Mouse (Mus musculus) limb, embryonic 12.5 days (tissue): Measurements from ENCODE around the gene Lhx2. TPM values are rescaled to one million over a fixed set of nuclear protein-coding genes. Genes with fewer than 3 reads are reported as not detected.

Source experiments
- ATAC-seq: fragments of 200-750 bp; cut with Nextera tagmentation; 2 replicates; pipeline ENCODE4 v1.8.0; 2017; ENCODE audit warnings: low read depth, moderate TSS enrichment; ENCODE audit not compliant: insufficient number of reproducible peaks, insufficient read depth, low FRiP score, low TSS enrichment
- H3K27ac ChIP-seq: fragments of 300-500 bp; sonication (generic); 2 replicates; pipeline ENCODE4 v1.5.1; 2016; ENCODE audit warnings: mild to moderate bottlenecking, moderate library complexity
- H3K27me3 ChIP-seq: fragments of 300-500 bp; sonication (generic); 2 replicates; pipeline ENCODE4 v1.6.1; 2016; ENCODE audit warnings: mild to moderate bottlenecking, moderate library complexity
- H3K36me3 ChIP-seq: fragments of 300-500 bp; sonication (generic); 2 replicates; pipeline ENCODE4 v1.6.1; 2016; ENCODE audit warnings: mild to moderate bottlenecking, moderate library complexity
- H3K4me1 ChIP-seq: fragments of 300-500 bp; sonication (generic); replicated peaks from 2 replicates; pipeline ENCODE4 v1.6.1; 2016
- H3K4me2 ChIP-seq: fragments of 300-500 bp; sonication (generic); 2 replicates; pipeline ENCODE4 v1.6.1; 2016; ENCODE audit warnings: mild to moderate bottlenecking, moderate library complexity
- H3K4me3 ChIP-seq: fragments of 300-500 bp; sonication (generic); replicated peaks from 2 replicates; pipeline ENCODE4 v1.5.1; 2016; ENCODE audit warnings: mild to moderate bottlenecking
- H3K9ac ChIP-seq: fragments of 300-500 bp; sonication (generic); replicated peaks from 2 replicates; pipeline ENCODE4 v1.6.1; 2016; ENCODE audit warnings: mild to moderate bottlenecking, moderate library complexity
- H3K9me3 ChIP-seq: fragments of 300-500 bp; sonication (generic); 2 replicates; pipeline ENCODE4 v1.6.1; 2016; ENCODE audit warnings: mild to moderate bottlenecking, moderate library complexity
- WGBS: fragments of 180-500 bp; shearing (Covaris S2); methylation state at CpG from one replicate; pipeline ENCODE4 v1.1.7; 2016; 5-methylcytosine and 5-hydroxymethylcytosine counted together
- polyA plus RNA-seq: library from polyadenylated mRNA; unstranded; fragments of >200 nt; fragmentation: Nextera tagmentation; extraction: Ambion mirVana; gene quantifications from 2 replicates; pipeline ENCODE4 v1.2.1, GENCODE M21; 2016

Gene Lhx2
- polyA plus RNA-seq: 36.9 and 42.7 TPM in 2 replicates

DNA sequence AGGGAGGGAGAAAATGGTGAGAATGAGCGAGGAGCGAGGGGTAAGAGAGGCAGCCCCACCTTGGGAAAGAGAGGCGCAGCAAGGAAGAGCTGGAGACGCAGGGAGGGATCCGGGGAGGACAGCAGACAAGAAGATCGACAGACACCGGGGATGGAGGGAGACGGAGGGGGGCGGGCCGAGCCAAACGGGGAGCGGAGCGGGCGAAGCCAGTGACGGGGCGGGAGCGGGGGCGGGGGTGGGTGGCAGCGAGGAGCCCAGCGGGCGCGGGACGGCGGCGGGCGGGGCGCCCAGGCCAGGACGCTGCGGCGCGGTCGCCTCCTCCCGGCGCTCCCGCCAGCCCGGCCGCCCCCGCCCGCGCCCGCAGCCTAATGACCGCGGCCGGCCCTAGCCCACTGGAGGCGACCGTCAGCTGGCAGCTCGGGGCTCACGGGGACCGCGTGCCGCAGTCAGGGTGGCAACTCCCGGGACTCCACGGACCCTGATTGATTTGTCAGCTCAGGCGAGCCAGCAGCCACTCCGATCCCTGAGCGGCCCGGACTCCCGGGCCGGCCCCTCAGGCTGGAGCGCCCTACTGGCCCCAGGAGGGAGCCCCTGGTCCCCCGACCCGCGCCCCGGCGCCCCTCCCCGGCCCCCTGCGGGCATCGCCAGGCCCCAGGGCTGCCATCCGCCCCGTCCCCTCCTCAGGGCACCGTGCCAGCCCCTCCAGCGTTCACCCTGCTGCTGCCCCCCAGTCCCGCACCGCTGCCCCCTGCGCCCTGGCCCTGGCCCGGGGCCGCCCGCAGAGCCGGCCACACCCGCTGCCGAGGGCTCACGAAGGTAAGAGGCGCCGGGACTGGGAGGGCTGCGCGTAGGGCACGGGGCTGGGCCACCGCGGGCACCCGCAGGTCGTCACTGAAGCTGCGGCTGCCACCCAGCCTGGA, at the start of gene Lhx2:
Lhx2 (plus strand) TSS at position 292 of the 920 bp plus-strand sequence.
- H3K4me1 ChIP-seq: peaks cover 23% of the 10 kb centered on the region
- H3K36me3 ChIP-seq: no peaks in the 10 kb centered on the region
- H3K9me3 ChIP-seq: no peaks in the 10 kb centered on the region
- H3K27ac ChIP-seq: no peak within 1 kb of the TSS
- under 1% methylated on average over 60 of the region's 92 CpGs for WGBS
- H3K9ac ChIP-seq: peak within 1 kb of the TSS; percentile 75
- ATAC-seq: no peak; the same call in 1 of the 2 replicates
- peak within 1 kb of the TSS; percentile 99 for H3K4me2 ChIP-seq
- H3K4me3 ChIP-seq: peak within 1 kb of the TSS; percentile 57
- H3K27me3 ChIP-seq: peaks cover 85% of the 10 kb centered on the region

DNA sequence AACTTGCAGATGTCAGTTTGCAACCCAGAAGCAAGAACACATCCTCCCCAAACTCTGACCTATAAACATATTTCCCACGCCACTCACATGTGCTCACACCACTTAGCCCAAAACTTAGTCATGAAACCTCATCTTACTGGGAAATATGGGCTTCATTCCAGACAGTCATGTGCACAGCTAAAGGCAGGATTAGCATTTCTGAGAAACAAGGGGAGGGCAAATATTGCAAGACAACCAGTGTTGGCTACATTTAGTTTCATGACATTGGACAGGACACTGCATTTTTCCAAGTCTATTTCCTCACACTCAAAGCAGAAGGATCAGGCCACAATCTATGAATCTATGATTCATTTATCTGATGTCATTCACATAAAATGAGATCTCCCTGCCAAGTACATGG, 47.6 kb upstream of the Lhx2 start:
- H3K9me3 ChIP-seq: no peaks in the 10 kb centered on the region
- no peak overlapping the region for H3K4me2 ChIP-seq
- 86% methylated on average over 1 of the region's 1 CpGs for WGBS
- no peak for ATAC-seq
- peaks cover 7% of the 10 kb centered on the region for H3K4me1 ChIP-seq
- H3K27me3 ChIP-seq: no peaks in the 10 kb centered on the region
- H3K4me3 ChIP-seq: no peak overlapping the region
- no peak overlapping the region for H3K9ac ChIP-seq
- no peaks in the 10 kb centered on the region for H3K36me3 ChIP-seq
- H3K27ac ChIP-seq: no peak overlapping the region

DNA sequence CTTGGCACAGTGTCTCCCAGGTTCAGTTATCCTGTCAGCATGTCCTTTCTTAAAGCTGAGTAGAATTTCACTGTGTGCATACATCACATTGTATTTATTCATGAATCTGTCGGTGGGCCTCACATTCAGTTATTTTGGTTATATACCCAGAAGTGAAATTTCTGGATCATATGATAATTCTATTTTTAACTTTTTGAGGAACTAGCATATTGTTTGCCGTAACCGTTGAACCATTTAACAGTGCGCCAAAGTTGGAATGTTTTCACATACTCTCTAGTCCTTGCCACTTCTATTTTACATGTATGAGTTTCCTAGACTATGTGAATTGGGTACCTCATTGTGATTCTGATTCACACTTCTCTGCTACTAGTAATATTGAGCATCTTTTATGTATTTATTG, 43.1 kb upstream of the Lhx2 start:
- H3K4me3 ChIP-seq: no peak overlapping the region
- 92% methylated on average over 4 of the region's 4 CpGs for WGBS
- H3K36me3 ChIP-seq: no peaks in the 10 kb centered on the region
- no peak overlapping the region for H3K27ac ChIP-seq
- ATAC-seq: no peak
- H3K4me1 ChIP-seq: no peaks in the 10 kb centered on the region
- no peaks in the 10 kb centered on the region for H3K9me3 ChIP-seq
- no peak overlapping the region for H3K9ac ChIP-seq
- no peaks in the 10 kb centered on the region for H3K27me3 ChIP-seq
- H3K4me2 ChIP-seq: no peak overlapping the region

DNA sequence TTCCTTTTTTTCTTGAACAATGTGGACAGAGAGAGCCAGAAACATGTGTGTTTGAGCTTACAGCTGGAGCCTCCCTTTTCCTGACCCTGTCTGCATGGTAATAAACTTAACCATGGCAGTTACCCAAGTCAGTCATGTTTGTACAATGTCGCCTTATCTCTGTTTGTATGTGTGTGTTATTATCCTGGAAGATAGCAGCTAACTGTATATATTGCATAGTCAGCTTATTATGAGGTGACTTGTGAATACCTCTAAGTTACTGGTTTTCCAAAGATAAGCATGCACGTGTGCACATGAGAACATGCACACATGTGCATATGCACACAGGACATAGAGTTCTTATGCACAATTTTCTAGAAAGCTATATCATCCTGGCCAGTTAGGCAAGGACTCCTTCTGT, 38.1 kb upstream of the Lhx2 start:
- H3K4me3 ChIP-seq: no peak overlapping the region
- 78% methylated on average over 2 of the region's 2 CpGs for WGBS
- no peaks in the 10 kb centered on the region for H3K36me3 ChIP-seq
- H3K27me3 ChIP-seq: no peaks in the 10 kb centered on the region
- H3K27ac ChIP-seq: no peak overlapping the region
- H3K9me3 ChIP-seq: no peaks in the 10 kb centered on the region
- H3K4me2 ChIP-seq: no peak overlapping the region
- H3K4me1 ChIP-seq: 0 out of 2 replicates have a peak, but pooled peaks cover 5% of the 10 kb centered on the region
- H3K9ac ChIP-seq: no peak overlapping the region
- no peak for ATAC-seq

DNA sequence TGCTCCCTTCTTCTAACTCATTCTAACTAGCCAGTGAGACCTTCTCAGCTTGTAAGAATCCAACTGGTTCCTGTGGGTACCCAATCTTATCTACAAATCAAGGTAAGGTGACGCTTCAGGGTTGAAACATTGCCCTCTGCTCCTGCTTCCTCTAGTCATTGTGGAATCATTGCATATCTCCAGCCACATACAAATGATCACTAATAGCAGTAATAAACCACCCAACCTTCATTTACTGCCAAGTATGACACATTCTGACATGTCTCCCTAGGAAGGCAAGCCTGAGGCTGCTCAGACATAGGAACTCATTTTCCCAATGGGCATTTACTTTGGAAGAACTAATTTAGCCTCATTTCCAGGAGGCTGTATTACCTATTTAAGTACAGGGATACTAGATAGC, 33.9 kb upstream of the Lhx2 start:
- Histone ChIP-seq H3K27ac (no peak overlapping the region), H3K9me3 (no peaks in the 10 kb centered on the region), H3K4me1 (0 out of 2 replicates have a peak, but pooled peaks cover 5% of the 10 kb centered on the region), H3K4me2 (no peak overlapping the region), H3K4me3 (no peak overlapping the region), H3K27me3 (no peaks in the 10 kb centered on the region), H3K9ac (no peak overlapping the region), H3K36me3 (no peaks in the 10 kb centered on the region)
- WGBS: 100% methylated on average over 1 of the region's 1 CpGs
- ATAC-seq: no peak

DNA sequence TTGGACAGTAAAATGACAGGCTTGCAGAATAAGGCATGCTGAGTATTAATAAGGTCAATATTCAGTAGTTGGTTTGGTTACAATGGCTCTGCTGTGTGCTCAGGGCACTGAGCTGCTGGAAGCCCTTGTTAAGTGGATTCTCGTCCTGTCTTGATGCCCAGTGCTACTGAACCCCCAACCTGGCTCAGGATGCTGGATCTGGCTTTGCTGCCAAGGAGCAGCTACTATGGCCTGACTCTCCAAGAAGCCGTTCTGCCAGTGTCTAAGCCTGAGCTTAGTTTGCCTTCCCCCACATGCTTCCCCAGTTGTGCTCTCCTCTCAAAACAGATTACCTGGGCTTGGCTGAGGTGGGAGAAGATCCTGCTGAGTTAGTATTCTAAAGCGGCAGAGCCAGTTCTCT, 26.2 kb upstream of the Lhx2 start:
- Histone ChIP-seq H3K9me3 (no peaks in the 10 kb centered on the region), H3K9ac (no peak overlapping the region), H3K27ac (no peak overlapping the region)

DNA sequence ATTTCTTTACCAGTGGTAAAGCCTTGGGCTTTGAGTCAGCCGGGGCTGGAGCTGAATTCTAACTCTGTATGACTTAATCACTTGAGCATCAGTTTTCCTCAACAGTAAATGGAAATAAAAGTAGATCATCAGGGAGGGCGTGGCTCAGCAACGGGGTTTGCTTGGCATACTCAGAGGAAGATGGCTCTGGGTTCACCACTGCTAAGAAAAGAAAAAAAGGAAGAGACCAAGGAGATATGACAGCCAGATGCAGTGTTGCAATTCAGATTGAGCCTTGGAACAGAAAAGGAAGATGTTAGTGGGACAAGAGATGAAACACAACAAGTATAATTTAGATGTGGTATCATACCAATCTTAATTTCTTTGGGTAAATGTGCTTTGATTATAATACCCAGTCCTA, 25.7 kb upstream of the Lhx2 start:
- Histone ChIP-seq H3K4me2 (no peak overlapping the region), H3K27me3 (no peaks in the 10 kb centered on the region), H3K9ac (no peak overlapping the region), H3K4me1 (no peaks in the 10 kb centered on the region), H3K27ac (no peak overlapping the region), H3K4me3 (no peak overlapping the region), H3K9me3 (no peaks in the 10 kb centered on the region), H3K36me3 (no peaks in the 10 kb centered on the region)
- 59% methylated on average over 3 of the region's 3 CpGs for WGBS
- ATAC-seq: no peak

More for the DNA sequence above, 26.2 kb upstream of the Lhx2 start:
- 48% methylated on average over 3 of the region's 3 CpGs for WGBS
- no peaks in the 10 kb centered on the region for H3K4me1 ChIP-seq
- H3K36me3 ChIP-seq: no peaks in the 10 kb centered on the region
- no peak overlapping the region for H3K4me2 ChIP-seq
- H3K4me3 ChIP-seq: no peak overlapping the region
- ATAC-seq: no peak
- no peaks in the 10 kb centered on the region for H3K27me3 ChIP-seq

DNA sequence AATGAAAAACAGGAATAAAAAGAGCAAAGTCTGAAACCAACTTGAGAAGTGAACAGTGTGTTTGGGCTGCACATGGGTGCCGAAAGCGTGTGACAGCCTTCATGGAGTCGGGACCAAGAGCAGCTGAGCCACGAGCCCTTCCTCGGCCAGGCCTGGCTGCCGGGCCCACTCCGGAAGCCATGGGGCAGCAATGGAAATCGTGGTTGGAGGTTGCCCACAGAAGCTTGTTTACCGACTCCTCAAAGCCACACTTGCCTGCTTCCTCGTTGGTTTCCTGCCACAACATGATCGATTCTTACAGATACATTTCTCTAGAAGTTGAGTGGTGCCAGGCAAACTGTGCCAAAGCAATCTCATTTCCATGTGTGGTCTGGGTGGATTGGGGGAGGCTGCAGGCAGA, 20.0 kb upstream of the Lhx2 start:
- Histone ChIP-seq H3K9ac (no peak overlapping the region), H3K4me3 (no peak overlapping the region), H3K4me1 (no peaks in the 10 kb centered on the region), H3K27ac (no peak overlapping the region), H3K4me2 (no peak overlapping the region), H3K9me3 (no peaks in the 10 kb centered on the region), H3K36me3 (no peaks in the 10 kb centered on the region), H3K27me3 (peaks cover 8% of the 10 kb centered on the region; the same call in 1 of the 2 replicates)
- ATAC-seq: no peak
- WGBS: 85% methylated on average over 11 of the region's 11 CpGs

DNA sequence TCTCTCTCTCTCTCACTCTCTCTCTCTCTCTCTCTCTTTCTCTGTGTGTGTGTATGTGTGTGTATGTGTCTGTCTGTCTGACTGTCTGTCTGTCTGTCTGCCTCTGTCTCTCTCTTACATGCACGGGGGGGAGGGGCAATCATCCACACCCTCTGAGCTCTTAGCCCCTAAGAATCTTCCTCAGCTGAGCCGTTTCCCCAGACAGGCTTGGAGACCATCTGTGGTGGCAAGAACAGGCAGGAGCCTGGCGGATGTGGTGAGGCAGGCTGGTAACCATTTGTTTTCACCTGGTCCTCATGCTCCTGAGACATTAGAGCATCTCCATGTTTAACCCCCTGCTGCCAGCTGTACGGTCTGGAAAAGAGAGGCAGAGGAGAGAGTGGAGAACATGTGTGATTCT, 18.2 kb upstream of the Lhx2 start:
- Histone ChIP-seq H3K36me3 (no peaks in the 10 kb centered on the region), H3K4me3 (no peak overlapping the region), H3K27ac (no peak overlapping the region), H3K9me3 (no peaks in the 10 kb centered on the region), H3K4me2 (no peak overlapping the region), H3K9ac (no peak overlapping the region), H3K27me3 (peaks cover 11% of the 10 kb centered on the region; the same call in 1 of the 2 replicates), H3K4me1 (no peaks in the 10 kb centered on the region)
- no peak for ATAC-seq
- WGBS: 48% methylated on average over 4 of the region's 4 CpGs

DNA sequence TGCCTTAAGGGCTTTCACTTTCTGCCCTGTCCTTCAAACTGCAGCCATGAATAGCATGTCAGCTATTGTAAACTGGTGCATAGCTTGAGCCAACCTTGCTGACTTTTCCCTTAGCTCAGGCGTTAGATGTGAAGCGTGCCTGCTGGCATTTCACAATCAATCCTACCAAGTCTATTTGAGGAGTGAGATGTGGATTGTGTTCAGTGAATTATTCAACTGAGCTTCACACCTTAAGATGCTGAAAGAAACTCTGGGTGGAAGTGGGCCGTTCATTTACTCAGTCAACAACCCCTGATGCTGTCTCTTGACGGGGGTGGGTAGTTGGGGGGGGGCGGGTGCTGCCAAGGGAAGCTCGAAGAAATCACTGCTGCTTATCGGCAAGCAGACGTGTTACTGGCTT, 15.7 kb upstream of the Lhx2 start:
- no peak overlapping the region for H3K9ac ChIP-seq
- ATAC-seq: no peak
- 61% methylated on average over 8 of the region's 8 CpGs for WGBS
- no peak overlapping the region for H3K27ac ChIP-seq
- H3K4me1 ChIP-seq: no peaks in the 10 kb centered on the region
- no peak overlapping the region for H3K4me3 ChIP-seq
- peaks cover 11% of the 10 kb centered on the region; the same call in 1 of the 2 replicates for H3K27me3 ChIP-seq
- H3K4me2 ChIP-seq: no peak overlapping the region
- no peaks in the 10 kb centered on the region for H3K36me3 ChIP-seq
- H3K9me3 ChIP-seq: no peaks in the 10 kb centered on the region

DNA sequence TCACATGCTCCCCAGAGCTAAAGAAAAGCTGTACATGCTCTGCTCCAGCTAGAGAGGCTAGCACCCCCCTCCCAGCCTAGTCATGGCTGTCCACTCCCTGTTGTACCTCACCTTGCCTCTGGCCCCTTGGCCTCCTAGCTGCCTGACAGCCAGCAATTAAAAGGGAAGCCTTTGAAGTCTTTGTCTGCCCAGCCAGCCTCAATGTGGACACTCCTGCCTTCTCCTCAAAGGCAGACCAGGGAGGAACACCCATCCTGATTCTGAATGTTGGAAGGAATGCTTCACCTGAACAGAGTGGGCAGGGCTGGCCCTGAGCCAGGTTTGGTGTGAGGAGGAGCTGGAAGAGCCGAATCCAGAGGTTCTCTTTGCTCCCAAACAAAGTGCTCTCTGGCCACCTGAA, 12.4 kb upstream of the Lhx2 start:
- Histone ChIP-seq H3K4me2 (no peak overlapping the region), H3K9ac (no peak overlapping the region), H3K27me3 (peaks cover 10% of the 10 kb centered on the region; the same call in 1 of the 2 replicates), H3K36me3 (no peaks in the 10 kb centered on the region), H3K4me3 (no peak overlapping the region), H3K9me3 (no peaks in the 10 kb centered on the region), H3K27ac (no peak overlapping the region), H3K4me1 (no peaks in the 10 kb centered on the region)
- WGBS: 71% methylated on average over 1 of the region's 1 CpGs
- no peak for ATAC-seq
